Mouse (Mus musculus) ES-Bruce4 (cell line): ENCODE measurements around the gene Gm47289. TPM values are rescaled to one million over a fixed set of nuclear protein-coding genes. Genes with fewer than 3 reads are reported as not detected.
A peak's percentile ranks its signal among the peaks of the same experiment; 100 is the strongest.

Source experiments
- H3K27ac ChIP-seq: 2 replicates; pipeline ENCODE4 v1.5.1; 2012; ENCODE audit warnings: low read length, inconsistent platforms; ENCODE audit not compliant: insufficient read depth
- H3K27me3 ChIP-seq: 2 replicates; pipeline ENCODE4 v1.6.1; 2012; ENCODE audit warnings: mild to moderate bottlenecking, low read length, inconsistent platforms; ENCODE audit not compliant: control insufficient read depth, poor library complexity, insufficient read depth, severe bottlenecking
- H3K36me3 ChIP-seq: 2 replicates; pipeline ENCODE4 v1.6.1; 2012; ENCODE audit warnings: inconsistent platforms, mild to moderate bottlenecking, low read length, moderate library complexity; ENCODE audit not compliant: control insufficient read depth, poor library complexity, insufficient read depth, severe bottlenecking
- H3K4me1 ChIP-seq: one replicate; pipeline ENCODE4 v1.8.1; 2011; ENCODE audit warnings: low read length; ENCODE audit not compliant: control insufficient read depth, insufficient read depth
- H3K4me3 ChIP-seq: 2 replicates; pipeline ENCODE4 v1.5.1; 2011; ENCODE audit warnings: low read depth, mild to moderate bottlenecking, low read length
- H3K9ac ChIP-seq: 2 replicates; pipeline ENCODE4 v1.6.1; 2012; ENCODE audit warnings: low read depth, mild to moderate bottlenecking, inconsistent platforms; ENCODE audit not compliant: poor library complexity, severe bottlenecking
- H3K9me3 ChIP-seq: replicated peaks from 2 replicates; pipeline ENCODE4 v1.6.1; 2012; ENCODE audit warnings: mild to moderate bottlenecking, low read length, inconsistent platforms; ENCODE audit not compliant: control insufficient read depth, poor library complexity, insufficient read depth, severe bottlenecking
- CTCF ChIP-seq: IDR thresholded peaks from one replicate; pipeline ENCODE4 v1.8.1; 2011; ENCODE audit warnings: low read depth, low read length
- EP300 ChIP-seq: IDR thresholded peaks from 2 replicates; pipeline ENCODE4 v1.6.1; 2011; ENCODE audit warnings: low read depth, low read length; ENCODE audit not compliant: insufficient read depth
- POLR2A ChIP-seq: IDR thresholded peaks from one replicate; pipeline ENCODE4 v1.8.1; 2011; ENCODE audit warnings: low read length; ENCODE audit not compliant: insufficient read depth
- polyA plus RNA-seq: library from polyadenylated mRNA; stranded (reverse); fragments of >200 nt; gene quantifications from 2 replicates; pipeline ENCODE4 v1.2.4, GENCODE M21; 2011; ENCODE audit warnings: low read depth; ENCODE audit not compliant: missing spikeins, insufficient read depth, insufficient read length

The Gm47289 gene
- polyA plus RNA-seq, 1 experiment: not detected

DNA sequence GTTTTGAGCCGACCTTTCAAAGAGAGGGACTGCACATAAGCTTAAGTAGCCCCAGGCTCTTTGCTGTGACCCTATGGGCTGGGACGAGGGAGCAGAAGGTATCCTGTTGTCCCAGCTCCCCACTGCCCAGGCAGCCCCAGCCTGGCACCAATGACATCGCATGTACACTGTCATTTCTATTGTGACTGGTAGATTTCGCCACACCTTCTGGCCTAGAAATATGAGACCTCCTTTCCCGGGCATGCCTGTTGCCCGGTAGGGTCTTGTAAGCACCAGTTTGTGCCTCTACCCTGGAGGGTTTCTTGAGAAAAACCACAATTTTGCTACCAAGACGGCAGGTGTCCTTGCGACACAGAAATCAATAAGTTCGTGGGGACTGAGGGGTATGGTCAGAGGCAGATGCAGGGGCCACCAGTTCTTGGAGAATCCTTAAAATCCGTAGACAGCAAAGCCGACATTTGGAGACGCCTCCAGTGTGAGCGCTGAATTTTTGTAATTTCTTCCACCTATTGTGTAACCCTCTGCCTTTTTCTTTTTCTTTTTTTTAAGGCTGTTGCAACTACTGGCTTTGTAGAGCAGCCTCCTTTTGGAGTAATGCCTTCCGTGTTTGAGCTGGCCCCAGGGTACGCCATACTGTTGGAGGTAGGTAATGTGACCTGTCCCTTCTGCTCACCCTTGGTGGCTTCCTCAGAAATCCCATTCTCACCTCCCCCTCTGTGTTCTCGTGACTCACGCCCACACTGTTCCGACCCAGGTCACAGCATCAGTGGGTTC is 36.2 kb upstream of the Gm47289 start:
- Histone ChIP-seq H3K27ac (no peak overlapping the region), H3K4me3 (no peak overlapping the region), H3K9ac (no peak overlapping the region), H3K27me3 (no peaks in the 10 kb centered on the region), H3K4me1 (no peaks in the 10 kb centered on the region), H3K9me3 (no peaks in the 10 kb centered on the region), H3K36me3 (no peaks in the 10 kb centered on the region)
- no peak for TF ChIP-seq EP300
- TF ChIP-seq POLR2A: no peak
- no peak for TF ChIP-seq CTCF

DNA sequence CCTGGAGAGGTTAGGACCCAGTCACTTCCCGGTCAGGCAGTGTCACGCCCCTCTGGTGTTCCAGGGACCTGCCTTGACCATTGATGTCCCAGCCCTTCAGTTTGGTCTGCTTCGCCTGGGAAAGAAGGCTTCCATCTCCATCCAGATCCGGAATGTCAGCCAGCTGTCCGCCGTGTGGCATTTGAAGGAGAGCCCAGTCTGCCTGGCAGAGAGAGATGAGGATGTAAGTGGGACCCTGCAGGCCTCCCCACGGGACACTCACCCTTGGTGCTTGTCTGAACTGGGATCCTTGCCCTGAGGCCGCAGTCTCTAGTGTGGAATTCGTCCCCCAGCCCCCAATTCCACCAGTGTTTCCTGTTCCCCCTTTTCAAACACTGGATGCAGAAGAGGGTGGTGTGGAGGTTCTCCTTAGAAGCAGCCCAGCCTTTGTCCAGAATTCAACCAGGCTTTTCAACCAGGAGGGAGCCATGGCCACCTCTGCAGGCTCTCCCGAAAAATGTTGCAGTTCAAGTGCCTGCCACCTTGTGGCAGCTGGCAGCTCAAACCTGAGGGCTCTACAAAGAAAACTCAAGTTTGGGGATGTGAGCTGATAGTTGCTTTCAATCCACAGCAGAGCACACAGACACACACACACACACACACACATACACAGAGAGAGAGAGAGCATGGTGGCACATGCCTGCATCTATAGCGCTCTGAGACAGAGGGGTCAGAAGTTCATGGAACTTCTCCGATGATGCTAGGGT is 30.4 kb upstream of the Gm47289 start:
- no peak overlapping the region for H3K4me3 ChIP-seq
- H3K36me3 ChIP-seq: no peaks in the 10 kb centered on the region
- no peaks in the 10 kb centered on the region for H3K27me3 ChIP-seq
- H3K9me3 ChIP-seq: no peaks in the 10 kb centered on the region
- H3K9ac ChIP-seq: no peak overlapping the region
- H3K27ac ChIP-seq: no peak overlapping the region
- no peaks in the 10 kb centered on the region for H3K4me1 ChIP-seq
- TF ChIP-seq POLR2A (no peak), CTCF (no peak), EP300 (no peak)

DNA sequence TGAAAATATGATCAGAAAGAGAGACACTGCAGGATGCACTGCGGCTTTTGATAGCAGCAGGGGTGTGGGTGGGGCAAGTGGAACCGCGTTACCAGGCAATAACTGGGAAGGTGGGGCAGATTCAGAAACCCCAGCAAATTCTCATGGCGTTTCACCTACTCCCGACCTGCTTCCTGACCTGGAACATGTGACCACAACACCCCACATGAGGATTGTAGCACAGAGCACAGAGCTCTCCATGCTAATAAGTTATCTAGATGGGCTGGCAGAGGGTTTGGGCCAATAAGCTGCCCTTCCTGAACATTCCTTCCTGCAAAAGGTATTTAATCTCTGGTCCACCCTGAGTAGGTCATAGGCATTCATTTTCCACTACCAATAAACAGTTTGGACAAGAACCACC is 28.3 kb upstream of the Gm47289 start:
- TF ChIP-seq CTCF: no peak
- TF ChIP-seq POLR2A: no peak
- no peak for TF ChIP-seq EP300
- Histone ChIP-seq H3K4me1 (no peaks in the 10 kb centered on the region), H3K9ac (no peak overlapping the region), H3K27me3 (no peaks in the 10 kb centered on the region), H3K27ac (no peak overlapping the region), H3K4me3 (no peak overlapping the region), H3K9me3 (no peaks in the 10 kb centered on the region), H3K36me3 (no peaks in the 10 kb centered on the region)

DNA sequence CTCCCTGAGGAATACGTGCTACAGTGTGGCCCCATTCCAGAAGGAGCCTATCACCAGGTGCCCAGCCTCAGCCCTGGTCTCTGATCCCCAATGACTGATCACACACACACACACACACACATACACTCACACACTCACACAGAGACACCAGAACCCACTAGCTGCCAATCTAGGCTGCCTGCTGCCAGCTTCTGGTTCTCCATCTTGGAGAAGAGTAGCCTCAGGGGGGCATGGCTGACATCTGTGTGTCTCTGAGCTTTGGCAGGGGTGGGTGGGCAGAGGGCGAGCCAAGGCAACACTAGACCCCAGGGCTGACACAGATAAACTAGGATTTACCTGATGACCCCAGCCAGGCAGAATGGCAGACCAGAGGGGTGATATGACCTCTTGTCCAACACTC is 20.1 kb upstream of the Gm47289 start:
- Histone ChIP-seq H3K9ac (no peak overlapping the region), H3K9me3 (no peaks in the 10 kb centered on the region), H3K36me3 (no peaks in the 10 kb centered on the region), H3K27ac (no peak overlapping the region), H3K27me3 (no peaks in the 10 kb centered on the region), H3K4me3 (no peak overlapping the region), H3K4me1 (no peaks in the 10 kb centered on the region)
- TF ChIP-seq POLR2A (no peak), EP300 (no peak)

DNA sequence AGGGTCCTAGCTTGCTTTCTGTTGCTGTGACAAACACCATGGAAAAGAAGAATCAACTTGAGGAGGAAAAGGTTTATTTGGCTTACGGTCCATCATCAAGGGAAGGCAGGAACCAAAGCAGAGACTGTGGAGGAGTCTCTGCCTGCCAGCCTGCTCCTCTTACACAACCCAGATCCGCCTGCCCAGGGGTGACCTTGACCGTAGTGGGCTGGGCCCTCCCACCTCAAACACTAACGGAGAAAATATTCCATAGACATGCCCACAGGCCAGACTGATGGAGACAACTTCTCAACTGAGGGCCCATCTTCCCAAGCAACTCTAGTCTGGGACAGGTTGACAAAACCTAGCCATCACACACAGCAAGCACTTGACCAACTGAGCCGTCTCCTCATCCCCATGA is 16.9 kb upstream of the Gm47289 start:
- Histone ChIP-seq H3K9ac (no peak overlapping the region), H3K36me3 (no peaks in the 10 kb centered on the region), H3K27me3 (no peaks in the 10 kb centered on the region), H3K4me3 (no peak overlapping the region), H3K27ac (no peak overlapping the region), H3K9me3 (no peaks in the 10 kb centered on the region), H3K4me1 (no peaks in the 10 kb centered on the region)
- TF ChIP-seq POLR2A (no peak), CTCF (no peak), EP300 (no peak)

DNA sequence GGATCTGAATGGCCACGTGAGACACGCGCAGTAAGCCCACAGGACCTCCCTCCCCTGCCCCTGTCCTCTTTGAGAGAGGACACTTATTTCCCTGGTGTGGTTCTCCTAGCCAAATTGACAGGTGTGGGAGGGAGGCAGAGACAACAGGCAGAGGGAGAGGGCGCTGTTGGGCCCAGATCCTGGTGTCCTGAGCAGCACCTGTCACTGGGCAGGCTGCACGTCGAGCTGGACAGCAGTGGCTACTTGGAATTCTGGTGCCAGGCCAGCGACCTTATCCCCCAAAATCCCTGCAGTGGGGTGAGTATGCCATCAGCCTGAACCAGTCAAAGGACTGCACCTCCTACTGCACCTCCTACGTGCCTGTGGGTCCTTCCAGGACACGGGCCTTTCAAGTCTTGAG is 15.6 kb upstream of the Gm47289 start:
- H3K4me3 ChIP-seq: no peak overlapping the region
- no peaks in the 10 kb centered on the region for H3K9me3 ChIP-seq
- no peaks in the 10 kb centered on the region for H3K27me3 ChIP-seq
- H3K4me1 ChIP-seq: no peaks in the 10 kb centered on the region
- no peaks in the 10 kb centered on the region for H3K36me3 ChIP-seq
- H3K27ac ChIP-seq: no peak overlapping the region
- H3K9ac ChIP-seq: no peak overlapping the region
- no peak for TF ChIP-seq POLR2A
- TF ChIP-seq EP300: no peak
- TF ChIP-seq CTCF: peak; percentile 54
